7 mouse cellular contexts compared by ENCODE assay signal in genomic region chr5:118294865-118295258, GRCm38 (mm10). TPM values are rescaled to one million over a fixed set of nuclear protein-coding genes. Genes with fewer than 3 reads are reported as not detected.
DNase-seq lines count a peak whose midpoint lies in the region; ATAC-seq and TF ChIP-seq lines count a peak whose summit lies in the region.

No protein-coding gene starts in this region.

- no peak overlapping the region for H3K9ac ChIP-seq in lung, embryonic 15.5 days
- H3K9ac ChIP-seq in forebrain, embryonic 14.5 days (ENCODE audit: low read length) = no peak overlapping the region
- no peak overlapping the region for H3K9ac ChIP-seq in intestine, postnatal 0 days (ENCODE audit: low read depth, low read length)
- no peak overlapping the region for H3K9ac ChIP-seq in stomach, embryonic 14.5 days (replicated peaks; ENCODE audit: low read depth, low read length)

- no peak overlapping the region for H3K4me3 ChIP-seq in lung, embryonic 15.5 days
- H3K4me3 ChIP-seq in forebrain, embryonic 14.5 days (ENCODE audit: low read depth, low read length) = no peak overlapping the region
- H3K4me3 ChIP-seq in intestine, postnatal 0 days (ENCODE audit: low read depth, low read length) = no peak overlapping the region
- no peak overlapping the region for H3K4me3 ChIP-seq in stomach, embryonic 14.5 days (ENCODE audit: low read depth, low read length)

- no peaks in the 10 kb centered on the region for H3K27me3 ChIP-seq in lung, embryonic 15.5 days
- no peaks in the 10 kb centered on the region for H3K27me3 ChIP-seq in forebrain, embryonic 14.5 days (replicated peaks; ENCODE audit: control insufficient read depth, insufficient read depth, low read length)
- no peaks in the 10 kb centered on the region for H3K27me3 ChIP-seq in intestine, postnatal 0 days (replicated peaks; ENCODE audit: control insufficient read depth, insufficient read depth, low read length)
- no peaks in the 10 kb centered on the region for H3K27me3 ChIP-seq in stomach, embryonic 14.5 days (ENCODE audit: control insufficient read depth, insufficient read depth, low read length)

- ATAC-seq in lung, embryonic 15.5 days (ENCODE audit: borderline replicate concordance, extremely low read depth, low FRiP score, low TSS enrichment) = no peak
- no peak for ATAC-seq in forebrain, embryonic 14.5 days
- no peak for ATAC-seq in intestine, postnatal 0 days
- no peak; the same call in 1 of the 2 replicates for ATAC-seq in stomach, embryonic 14.5 days (ENCODE audit: insufficient number of reproducible peaks, insufficient read depth, low FRiP score, low read depth)
- ATAC-seq in granulocyte monocyte progenitor cell, adult 5-6 weeks (replicated peaks; ENCODE audit: poor library complexity, severe bottlenecking) = no peak

- H3K27ac ChIP-seq in lung, embryonic 15.5 days = peak overlapping the region; percentile 96
- peak overlapping the region; percentile 75 for H3K27ac ChIP-seq in forebrain, embryonic 14.5 days (ENCODE audit: low read depth, low read length)
- no peak overlapping the region; the same call in 1 of the 2 replicates for H3K27ac ChIP-seq in intestine, postnatal 0 days (ENCODE audit: low read depth, low read length)
- H3K27ac ChIP-seq in stomach, embryonic 14.5 days (ENCODE audit: low read length) = peak overlapping the region; percentile 81

- 62% methylated on average over 7 of the region's 7 CpGs for WGBS in lung, embryonic 15.5 days
- WGBS in forebrain, embryonic 14.5 days = 81% methylated on average over 7 of the region's 7 CpGs
- WGBS in intestine, postnatal 0 days = 83% methylated on average over 7 of the region's 7 CpGs
- 78% methylated on average over 7 of the region's 7 CpGs for WGBS in stomach, embryonic 14.5 days

- H3K4me1 ChIP-seq in lung, embryonic 15.5 days = peaks cover 51% of the 10 kb centered on the region
- peaks cover 6% of the 10 kb centered on the region for H3K4me1 ChIP-seq in forebrain, embryonic 14.5 days (ENCODE audit: control insufficient read depth, insufficient read depth, low read length)
- H3K4me1 ChIP-seq in intestine, postnatal 0 days (replicated peaks; ENCODE audit: control insufficient read depth, insufficient read depth, low read length) = no peaks in the 10 kb centered on the region; the same call in 1 of the 2 replicates
- peaks cover 16% of the 10 kb centered on the region; the same call in 1 of the 2 replicates for H3K4me1 ChIP-seq in stomach, embryonic 14.5 days (ENCODE audit: control insufficient read depth, insufficient read depth, low read length)

- peak overlapping the region; percentile 52 for H3K4me2 ChIP-seq in lung, embryonic 15.5 days
- H3K4me2 ChIP-seq in forebrain, embryonic 14.5 days (ENCODE audit: low read length) = peak overlapping the region; percentile 33; the same call in 1 of the 2 replicates
- no peak overlapping the region for H3K4me2 ChIP-seq in intestine, postnatal 0 days (replicated peaks; ENCODE audit: low read depth)
- H3K4me2 ChIP-seq in stomach, embryonic 14.5 days (replicated peaks; ENCODE audit: low read depth, low read length) = no peak overlapping the region

- no peaks in the 10 kb centered on the region for H3K9me3 ChIP-seq in lung, embryonic 15.5 days
- no peaks in the 10 kb centered on the region for H3K9me3 ChIP-seq in forebrain, embryonic 14.5 days (replicated peaks; ENCODE audit: control insufficient read depth, low read length)
- H3K9me3 ChIP-seq in intestine, postnatal 0 days (ENCODE audit: control insufficient read depth) = no peaks in the 10 kb centered on the region
- H3K9me3 ChIP-seq in stomach, embryonic 14.5 days (ENCODE audit: control insufficient read depth, low read depth, low read length) = no peaks in the 10 kb centered on the region

- 0 out of 2 replicates have a peak, but pooled peaks have one; percentile 1 for TF ChIP-seq CTCF in intestine, postnatal 0 days (IDR thresholded peaks at IDR 0.05; ENCODE audit: low read depth)

- no peaks in the 10 kb centered on the region for H3K36me3 ChIP-seq in lung, embryonic 15.5 days
- no peaks in the 10 kb centered on the region for H3K36me3 ChIP-seq in forebrain, embryonic 14.5 days (ENCODE audit: control insufficient read depth, insufficient read depth, low read length)
- H3K36me3 ChIP-seq in intestine, postnatal 0 days (ENCODE audit: control insufficient read depth, insufficient read depth) = no peaks in the 10 kb centered on the region
- H3K36me3 ChIP-seq in stomach, embryonic 14.5 days (ENCODE audit: control insufficient read depth, insufficient read depth, low read length) = no peaks in the 10 kb centered on the region

- no peak for DNase-seq in lung, postnatal 10 days
- DNase-seq in forebrain, embryonic 14.5 days (ENCODE audit: low spot score) = no peak
- DNase-seq in layer of hippocampus, adult 8-10 months (ENCODE audit: low spot score in 2 of 2) = no peak

RNA-seq across cellular contexts. Expression of gene 2410131K14Rik, which starts 49.8 kb away (rescaled TPM):
- 8.1 and 8.5 TPM in 2 replicates for polyA plus RNA-seq in lung, embryonic 15.5 days (2015; fragmentation: Nextera tagmentation; extraction: Ambion mirVana)
- 14.6 and 17.1 TPM in 2 replicates for polyA plus RNA-seq in forebrain, embryonic 14.5 days (2014; fragmentation: Nextera tagmentation; extraction: Ambion mirVana)
- polyA plus RNA-seq in intestine, postnatal 0 days (2015; fragmentation: Nextera tagmentation; extraction: Ambion mirVana) = 4.6 and 5.2 TPM in 2 replicates
- polyA plus RNA-seq in stomach, embryonic 14.5 days (2014; fragmentation: Nextera tagmentation; extraction: Ambion mirVana) = 7.8 and 9.2 TPM in 2 replicates
- 10 to 100 TPM; 12.3 to 17.7 (median 15.0) TPM for total RNA-seq in layer of hippocampus, adult 8-10 months (2022)
- total RNA-seq in granulocyte monocyte progenitor cell, adult 5-6 weeks (2014; fragmentation: Nextera tagmentation) = 1.0 and 2.3 TPM in 2 replicates
- 1.5 and 1.6 TPM in 2 replicates for total RNA-seq in granulocyte monocyte progenitor cell, adult 5-6 weeks (2017)

RNA-seq across cellular contexts. Expression of gene Rnft2, which starts 49.9 kb away (rescaled TPM):
- 2.0 and 2.6 TPM in 2 replicates for polyA plus RNA-seq in lung, embryonic 15.5 days (2015; fragmentation: Nextera tagmentation; extraction: Ambion mirVana)
- polyA plus RNA-seq in forebrain, embryonic 14.5 days (2014; fragmentation: Nextera tagmentation; extraction: Ambion mirVana) = 10.7 and 11.3 TPM in 2 replicates
- 0.42 and 0.44 TPM in 2 replicates for polyA plus RNA-seq in intestine, postnatal 0 days (2015; fragmentation: Nextera tagmentation; extraction: Ambion mirVana)
- polyA plus RNA-seq in stomach, embryonic 14.5 days (2014; fragmentation: Nextera tagmentation; extraction: Ambion mirVana) = 2.6 and 3.9 TPM in 2 replicates
- total RNA-seq in layer of hippocampus, adult 8-10 months (2022) = 10 to 100 TPM; 63.3 to 67.8 (median 65.8) TPM
- not detected in 2 replicates for total RNA-seq in granulocyte monocyte progenitor cell, adult 5-6 weeks (2014; fragmentation: Nextera tagmentation)
- not detected in 2 replicates for total RNA-seq in granulocyte monocyte progenitor cell, adult 5-6 weeks (2017)

Comparison
In these comparisons a context has a peak if more than half of its experiments do, and no peak if none do; other contexts are left out.
1. H3K4me2 ChIP-seq: peak in lung, embryonic 15.5 days (single experiment) and forebrain, embryonic 14.5 days (single experiment); none in intestine, postnatal 0 days (single experiment) and stomach, embryonic 14.5 days (single experiment).